Comparison of ENCODE assay signal across 8 mouse cellular contexts in genomic region chr16:85887289-85888051, GRCm38 (mm10). TPM values are rescaled to one million over a fixed set of nuclear protein-coding genes. Genes with fewer than 3 reads are reported as not detected.
A peak's percentile ranks its signal among the peaks of the same experiment; 100 is the strongest.
DNase-seq lines count a peak whose midpoint lies in the region.

No protein-coding gene starts in this region.

- H3K27ac ChIP-seq in hindbrain, embryonic 10.5 days = no peak overlapping the region

- peaks cover 6% of the 10 kb centered on the region; the same call in 1 of the 2 replicates for H3K4me1 ChIP-seq in hindbrain, embryonic 10.5 days (replicated peaks)

- peak; percentile 38 for DNase-seq in kidney, postnatal 10 days
- DNase-seq in kidney, postnatal 36 days = no peak
- peak; percentile 33 for DNase-seq in hindbrain, embryonic 10.5 days (ENCODE audit: low spot score)
- peak; percentile 22 to 63 for DNase-seq in left cerebral cortex, postnatal 14 days (ENCODE audit: low spot score in 2 of 2)
- peak; percentile 80 for DNase-seq in retina, embryonic 14.5 days (ENCODE audit: low spot score)
- DNase-seq in adrenal gland, adult (ENCODE audit: inconsistent age in 2 of 2, low spot score in 1 of 2) = no peak
- DNase-seq in spleen, postnatal 14 days (ENCODE audit: low spot score in 2 of 2) = no peak
- no peak for DNase-seq in thymus, postnatal 4 days

- no peak overlapping the region for H3K4me3 ChIP-seq in hindbrain, embryonic 10.5 days

- no peaks in the 10 kb centered on the region for H3K27me3 ChIP-seq in hindbrain, embryonic 10.5 days (ENCODE audit: insufficient read depth, poor library complexity, severe bottlenecking)

- no peaks in the 10 kb centered on the region for H3K9me3 ChIP-seq in hindbrain, embryonic 10.5 days

- WGBS in hindbrain, embryonic 10.5 days = 67% methylated on average over 13 of the region's 13 CpGs

- intact Hi-C loops in left cerebral cortex, postnatal 14 days (cut with DNase I) = no loop called here

- no peaks in the 10 kb centered on the region for H3K36me3 ChIP-seq in hindbrain, embryonic 10.5 days

RNA-seq across cellular contexts. Expression of gene Adamts5, which starts 14.2 kb away (rescaled TPM):
- 0.86 and 1.4 TPM in 2 replicates for polyA plus RNA-seq in hindbrain, embryonic 10.5 days (2016; fragmentation: Nextera tagmentation; extraction: Ambion mirVana)
- 1 to 10 TPM; 1.4 to 1.6 TPM for total RNA-seq in left cerebral cortex, postnatal 14 days (2021)

Comparison
In these comparisons a context has a peak if more than half of its experiments do, and no peak if none do; other contexts are left out.
1. DNase-seq: peak in kidney, postnatal 10 days (single experiment), hindbrain, embryonic 10.5 days (single experiment), left cerebral cortex, postnatal 14 days (2 of 2) and retina, embryonic 14.5 days (single experiment); none in kidney, postnatal 36 days (0 of 2), adrenal gland, adult (0 of 2), spleen, postnatal 14 days (0 of 2) and thymus, postnatal 4 days (single experiment).